Mouse (Mus musculus) stomach, postnatal 0 days (tissue): ENCODE data around the gene Tpmt.

Experiments
- CTCF ChIP-seq: IDR thresholded peaks from 2 replicates; pipeline ENCODE4 v1.5.1; 2016; ENCODE audit warnings: antibody characterized with exemption, low read depth, mild to moderate bottlenecking, moderate library complexity
- EP300 ChIP-seq: optimal IDR thresholded peaks from 2 replicates; pipeline ENCODE3; 2016; ENCODE audit warnings: antibody characterized with exemption

GRCm38 (mm10) chr13:47030376-47031107, 14.0 kb downstream of the Tpmt start:
- no peak for TF ChIP-seq CTCF
- TF ChIP-seq EP300, result no peak
